Mouse (Mus musculus) forebrain, embryonic 16.5 days (tissue): ENCODE results near the gene Zcrb1. TPM values are rescaled to one million over a fixed set of nuclear protein-coding genes. Genes with fewer than 3 reads are reported as not detected.

ENCODE experiments used
- ATAC-seq: fragments of 200-750 bp; cut with Nextera tagmentation; 2 replicates; pipeline ENCODE4 v1.8.0; 2017; ENCODE audit warnings: mild to moderate bottlenecking, moderate library complexity
- H3K27ac ChIP-seq: fragments of 300-500 bp; sonication (generic); 2 replicates; pipeline ENCODE4 v1.5.1; 2014; ENCODE audit warnings: low read length, control low read depth
- H3K27me3 ChIP-seq: fragments of 300-500 bp; sonication (generic); replicated peaks from 2 replicates; pipeline ENCODE4 v1.6.1; 2014; ENCODE audit warnings: low read length; ENCODE audit not compliant: control insufficient read depth, insufficient read depth
- H3K36me3 ChIP-seq: fragments of 300-500 bp; sonication (generic); 2 replicates; pipeline ENCODE4 v1.6.1; 2014; ENCODE audit not compliant: control insufficient read depth, insufficient read depth
- H3K4me1 ChIP-seq: fragments of 300-500 bp; sonication (generic); replicated peaks from 2 replicates; pipeline ENCODE4 v1.6.1; 2014; ENCODE audit warnings: low read length; ENCODE audit not compliant: control insufficient read depth, insufficient read depth
- H3K4me2 ChIP-seq: fragments of 300-500 bp; sonication (generic); 2 replicates; pipeline ENCODE4 v1.6.1; 2014; ENCODE audit warnings: mild to moderate bottlenecking, low read length, control low read depth
- H3K4me3 ChIP-seq: fragments of 300-500 bp; sonication (generic); replicated peaks from 2 replicates; pipeline ENCODE4 v1.5.1; 2014; ENCODE audit warnings: mild to moderate bottlenecking, low read length, control low read depth
- H3K9ac ChIP-seq: fragments of 300-500 bp; sonication (generic); replicated peaks from 2 replicates; pipeline ENCODE4 v1.6.1; 2014; ENCODE audit warnings: low read depth, low read length, control low read depth
- H3K9me3 ChIP-seq: fragments of 300-500 bp; sonication (generic); 2 replicates; pipeline ENCODE4 v1.6.1; 2016; ENCODE audit warnings: low read length; ENCODE audit not compliant: control insufficient read depth
- WGBS: fragments of 180-500 bp; shearing (Covaris S2); extraction: QIAGEN DNeasy Blood & Tissue Kit; methylation state at CpG from one replicate; pipeline ENCODE4 v1.1.7; 2014; 5-methylcytosine and 5-hydroxymethylcytosine counted together
- polyA plus RNA-seq: library from polyadenylated mRNA; unstranded; fragments of >200 nt; fragmentation: Nextera tagmentation; extraction: Ambion mirVana; gene quantifications from 2 replicates; pipeline ENCODE4 v1.2.1, GENCODE M21; 2015

The Zcrb1 gene
- 155 and 158 TPM in 2 replicates for polyA plus RNA-seq

- Histone ChIP-seq H3K4me2 (peak within 1 kb of the TSS; percentile 84), H3K4me1 (peaks cover 30% of the 10 kb centered on the region), H3K27ac (peak within 1 kb of the TSS; percentile 90), H3K9ac (peak within 1 kb of the TSS; percentile 91), H3K4me3 (peak within 1 kb of the TSS; percentile 95), H3K9me3 (no peaks in the 10 kb centered on the region), H3K27me3 (no peaks in the 10 kb centered on the region), H3K36me3 (peaks cover 12% of the 10 kb centered on the region; the same call in 1 of the 2 replicates)
- peak; percentile 97 for ATAC-seq
- WGBS = under 1% methylated on average over 100 of the region's 100 CpGs
Observed at GRCm38 (mm10) chr15:93397826-93398698, at the start of gene Zcrb1, which contains the start of gene Pphln1. Gene Zcrb1, minus strand, starts transcription at chr15:93398334. Gene Pphln1, plus strand, starts transcription at chr15:93398350.

GRCm38 (mm10) chr15:93443676-93444075 lies 45.5 kb upstream of the Zcrb1 start:
- ATAC-seq = no peak

GRCm38 (mm10) chr15:93442271-93442670 lies 44.1 kb upstream of the Zcrb1 start:
- no peak for ATAC-seq
- H3K9ac ChIP-seq = no peak overlapping the region
- WGBS = 94% methylated on average over 4 of the region's 4 CpGs
- H3K4me2 ChIP-seq = no peak overlapping the region
- no peak overlapping the region for H3K27ac ChIP-seq
- H3K4me3 ChIP-seq = no peak overlapping the region
- H3K9me3 ChIP-seq = no peaks in the 10 kb centered on the region
- H3K27me3 ChIP-seq = no peaks in the 10 kb centered on the region
- H3K4me1 ChIP-seq = no peaks in the 10 kb centered on the region
- peaks cover 13% of the 10 kb centered on the region; the same call in 1 of the 2 replicates for H3K36me3 ChIP-seq

More at GRCm38 (mm10) chr15:93443676-93444075, 45.5 kb upstream of the Zcrb1 start:
- Histone ChIP-seq H3K36me3 (peaks cover 13% of the 10 kb centered on the region; the same call in 1 of the 2 replicates), H3K9me3 (no peaks in the 10 kb centered on the region), H3K4me2 (no peak overlapping the region), H3K4me1 (no peaks in the 10 kb centered on the region), H3K9ac (no peak overlapping the region), H3K27ac (no peak overlapping the region), H3K27me3 (no peaks in the 10 kb centered on the region), H3K4me3 (no peak overlapping the region)
- WGBS = 94% methylated on average over 6 of the region's 6 CpGs

GRCm38 (mm10) chr15:93438663-93439062 lies 40.5 kb upstream of the Zcrb1 start:
- Histone ChIP-seq H3K36me3 (peaks cover 9% of the 10 kb centered on the region; the same call in 1 of the 2 replicates), H3K4me1 (no peaks in the 10 kb centered on the region), H3K27me3 (no peaks in the 10 kb centered on the region), H3K4me2 (no peak overlapping the region), H3K9ac (no peak overlapping the region), H3K9me3 (no peaks in the 10 kb centered on the region), H3K4me3 (no peak overlapping the region), H3K27ac (no peak overlapping the region)
- peak; percentile 59; the same call in 1 of the 2 replicates for ATAC-seq
- 36% methylated on average over 5 of the region's 5 CpGs for WGBS

- 91% methylated on average over 12 of the region's 12 CpGs for WGBS
- no peak overlapping the region for H3K4me2 ChIP-seq
Observed at GRCm38 (mm10) chr15:93435998-93436397, 37.9 kb upstream of the Zcrb1 start.

GRCm38 (mm10) chr15:93433811-93434210 lies 35.7 kb upstream of the Zcrb1 start:
- Histone ChIP-seq H3K4me1 (no peaks in the 10 kb centered on the region), H3K4me2 (no peak overlapping the region), H3K27ac (no peak overlapping the region), H3K9ac (no peak overlapping the region), H3K9me3 (no peaks in the 10 kb centered on the region), H3K36me3 (no peaks in the 10 kb centered on the region; the same call in 1 of the 2 replicates), H3K27me3 (no peaks in the 10 kb centered on the region), H3K4me3 (no peak overlapping the region)
- 77% methylated on average over 11 of the region's 11 CpGs for WGBS
- no peak for ATAC-seq

More at GRCm38 (mm10) chr15:93435998-93436397, 37.9 kb upstream of the Zcrb1 start:
- ATAC-seq = no peak
- Histone ChIP-seq H3K36me3 (no peaks in the 10 kb centered on the region; the same call in 1 of the 2 replicates), H3K4me3 (no peak overlapping the region), H3K27ac (no peak overlapping the region), H3K9me3 (no peaks in the 10 kb centered on the region), H3K4me1 (no peaks in the 10 kb centered on the region), H3K27me3 (no peaks in the 10 kb centered on the region), H3K9ac (no peak overlapping the region)

- Histone ChIP-seq H3K9ac (no peak overlapping the region), H3K27me3 (no peaks in the 10 kb centered on the region), H3K9me3 (no peaks in the 10 kb centered on the region), H3K27ac (no peak overlapping the region), H3K36me3 (no peaks in the 10 kb centered on the region), H3K4me1 (no peaks in the 10 kb centered on the region), H3K4me2 (no peak overlapping the region), H3K4me3 (no peak overlapping the region)
- ATAC-seq = no peak
- WGBS = 100% methylated on average over 1 of the region's 1 CpGs
Observed at GRCm38 (mm10) chr15:93422537-93422936, 24.4 kb upstream of the Zcrb1 start.

- Histone ChIP-seq H3K36me3 (no peaks in the 10 kb centered on the region), H3K27ac (no peak overlapping the region), H3K4me2 (no peak overlapping the region), H3K27me3 (no peaks in the 10 kb centered on the region), H3K4me3 (no peak overlapping the region), H3K4me1 (no peaks in the 10 kb centered on the region), H3K9ac (no peak overlapping the region), H3K9me3 (no peaks in the 10 kb centered on the region)
- WGBS = 87% methylated on average over 7 of the region's 7 CpGs
- ATAC-seq = no peak
Observed at GRCm38 (mm10) chr15:93420596-93420995, 22.5 kb upstream of the Zcrb1 start.

GRCm38 (mm10) chr15:93416300-93416699 lies 18.2 kb upstream of the Zcrb1 start:
- no peak for ATAC-seq
- Histone ChIP-seq H3K4me2 (no peak overlapping the region), H3K27me3 (no peaks in the 10 kb centered on the region), H3K4me1 (no peaks in the 10 kb centered on the region), H3K9me3 (no peaks in the 10 kb centered on the region), H3K9ac (no peak overlapping the region), H3K4me3 (no peak overlapping the region), H3K36me3 (no peaks in the 10 kb centered on the region), H3K27ac (no peak overlapping the region)
- 84% methylated on average over 6 of the region's 6 CpGs for WGBS
